Mouse (Mus musculus): Measurements from ENCODE around the gene Exosc2.
A peak's percentile ranks its signal among the peaks of the same experiment; 100 is the strongest.
"Not testable (repeated sequence)": the region's sequence is repeated elsewhere in the genome, so short reads cannot be mapped to it uniquely, and the experiment has no call there.

Exosc2 gene

DNA sequence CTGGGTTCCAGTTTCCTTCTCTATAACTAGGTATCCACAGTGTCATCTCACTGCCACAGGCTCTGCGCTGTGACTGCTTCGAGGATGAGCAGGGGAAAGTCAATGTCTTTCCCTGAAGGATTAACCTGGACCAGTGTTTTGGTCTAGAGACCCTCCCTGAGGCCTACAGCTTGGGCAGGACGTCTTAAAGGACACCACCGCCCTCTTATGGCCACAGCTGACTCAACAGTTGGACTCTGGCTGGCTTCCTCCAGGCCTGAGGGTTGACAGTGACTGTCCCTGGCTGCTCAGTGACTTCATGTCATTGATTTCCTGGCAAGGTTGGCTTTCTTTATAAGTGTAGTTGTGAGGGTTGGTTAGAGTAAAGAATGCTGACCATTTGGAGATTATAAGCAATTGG lies 3.2 kb upstream of the Exosc2 start:
- DNase-seq (ENCODE audit: low read depth, low spot score) = peak; percentile 59

DNA sequence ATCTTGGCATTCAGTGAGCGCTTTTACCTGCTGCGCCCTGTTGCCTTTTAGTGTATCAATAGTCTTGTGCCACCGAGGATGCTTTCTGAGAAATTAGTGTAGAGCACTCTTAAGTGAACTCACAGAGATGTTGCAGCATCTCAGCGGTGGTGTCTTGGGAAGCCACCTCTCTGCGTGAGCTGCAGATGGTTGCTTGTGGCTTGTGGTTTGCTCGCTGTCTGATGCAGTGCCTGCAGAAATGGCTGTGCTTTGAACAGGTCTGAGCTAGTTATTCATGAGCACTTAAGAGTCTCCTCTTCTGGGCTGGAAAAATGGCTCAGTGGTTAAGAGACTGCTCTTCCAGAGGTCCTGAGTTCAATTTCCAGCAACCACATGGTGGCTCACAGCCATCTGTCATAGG lies 8.1 kb downstream of the Exosc2 start:
- DNase-seq (ENCODE audit: low read depth, low spot score) = no peak

DNA sequence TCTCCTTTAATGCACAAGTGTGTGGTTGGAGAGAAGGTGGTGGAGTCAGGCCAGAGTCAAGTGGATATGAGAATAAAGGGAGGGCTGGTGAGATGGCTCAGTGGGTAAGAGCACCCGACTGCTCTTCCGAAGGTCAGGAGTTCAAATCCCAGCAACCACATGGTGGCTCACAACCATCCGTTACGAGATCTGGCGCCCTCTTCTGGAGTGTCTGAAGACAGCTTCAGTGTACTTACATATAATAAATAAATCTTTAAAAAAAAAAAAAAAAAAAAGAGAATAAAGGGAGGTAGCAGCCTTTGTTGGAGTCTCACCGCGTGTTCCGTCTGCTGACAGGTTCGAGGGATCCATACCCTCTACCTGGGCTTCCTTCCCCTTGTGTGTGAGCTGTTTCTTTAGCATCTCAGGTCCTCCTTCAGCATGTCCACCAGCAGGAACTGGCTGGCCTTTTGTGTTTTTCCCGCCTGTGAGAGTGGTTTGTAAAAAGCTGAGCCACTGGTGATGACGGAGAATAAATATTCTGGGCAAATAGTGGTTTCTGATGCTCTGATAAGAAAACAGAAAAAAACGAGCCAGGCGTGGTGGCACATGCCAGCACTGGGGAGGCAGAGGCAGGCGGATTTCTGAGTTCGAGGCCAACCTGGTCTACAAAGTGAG lies 10.7 kb downstream of the Exosc2 start:
- DNase-seq (ENCODE audit: low read depth, low spot score) = not testable (repeated sequence)

DNA sequence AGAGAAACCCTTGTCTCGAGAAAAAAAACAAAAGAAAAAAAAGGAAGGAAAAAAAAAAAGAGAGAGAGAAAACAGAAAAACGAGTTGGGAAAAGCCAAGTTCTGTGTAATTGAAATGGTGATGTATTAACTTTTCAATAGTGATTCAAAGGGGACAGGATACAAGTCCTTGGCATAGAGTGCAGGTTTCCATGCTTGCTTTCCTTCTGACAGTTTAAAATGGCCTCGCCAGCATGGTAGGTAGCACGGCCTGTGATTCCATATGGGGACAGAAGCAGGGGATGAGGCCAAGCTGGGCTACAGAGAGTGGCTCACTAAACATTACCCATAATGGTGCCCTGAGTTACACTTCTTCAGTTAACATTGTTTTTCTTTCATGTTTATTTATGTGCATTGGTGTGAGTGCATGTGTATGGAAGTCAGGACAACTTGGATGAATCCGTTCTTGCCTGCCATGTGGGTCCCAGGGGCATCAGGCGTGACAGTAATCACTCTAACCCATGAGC lies 11.3 kb downstream of the Exosc2 start:
- DNase-seq (ENCODE audit: low read depth, low spot score) = no peak

DNA sequence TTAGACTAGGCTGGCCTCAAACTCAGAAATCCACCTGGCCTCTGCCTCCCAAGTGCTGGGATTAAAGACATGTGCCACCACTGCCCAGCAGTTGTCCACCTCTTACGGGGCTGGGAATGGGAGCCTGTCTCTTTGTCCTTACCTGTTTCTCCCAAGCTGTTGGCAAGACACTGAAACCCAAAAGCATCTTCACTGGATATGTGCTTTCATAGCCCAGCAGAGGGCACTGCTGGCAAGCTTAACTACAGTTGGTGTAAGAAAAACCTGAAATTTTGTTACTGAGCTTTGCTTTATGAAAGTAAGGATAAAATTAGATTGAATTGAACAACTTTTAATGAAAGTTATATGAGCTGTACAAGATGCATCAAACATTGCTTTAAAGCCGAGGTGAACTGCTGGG lies 13.2 kb downstream of the Exosc2 start:
- peak; percentile 67 for DNase-seq (ENCODE audit: low read depth, low spot score)

DNA sequence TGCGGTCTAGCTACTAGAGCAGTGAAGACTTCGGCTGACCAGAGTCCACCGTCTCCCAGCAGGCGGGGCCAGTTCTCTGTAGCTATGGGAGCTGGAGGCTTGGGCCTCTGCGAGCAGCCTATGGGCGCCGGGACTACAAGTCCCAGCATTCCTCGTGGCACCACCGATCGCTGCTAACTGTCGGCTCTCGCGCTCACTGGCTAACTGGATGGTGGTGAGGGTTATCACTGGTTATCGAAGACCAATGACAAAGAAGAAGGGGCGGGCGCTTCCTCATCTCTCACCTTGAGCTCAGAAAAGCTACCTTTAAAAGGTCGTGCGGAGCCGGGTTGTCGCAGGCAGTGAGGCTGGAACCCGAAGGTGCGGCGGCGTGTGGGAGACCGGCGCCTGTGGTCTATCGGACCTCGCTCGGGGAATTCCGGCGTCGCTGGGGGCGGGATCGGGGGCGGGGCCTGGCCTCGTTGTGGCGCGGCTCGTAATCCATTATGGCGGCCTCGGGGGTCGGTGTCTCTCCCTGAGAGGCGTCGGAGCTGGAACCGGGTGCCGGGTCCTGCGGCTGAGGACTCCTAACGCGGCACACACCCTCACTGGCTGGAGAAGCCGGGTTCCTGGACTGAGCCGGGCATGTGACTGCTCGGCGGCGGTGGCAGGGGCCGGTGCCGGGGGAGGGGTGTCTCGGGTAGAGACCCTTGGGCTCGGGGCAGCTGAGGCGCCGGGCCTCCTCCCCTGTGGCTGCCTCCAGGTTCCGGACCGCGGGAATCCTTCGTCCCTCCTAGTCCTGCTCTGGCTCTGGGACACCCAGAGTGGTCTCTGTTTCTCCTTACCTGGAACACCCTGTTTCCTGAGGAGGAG lies 17.8 kb downstream of the Exosc2 start, which contains the start of gene Abl1:
Abl1 (plus strand) TSS at position 303 of the 852 bp plus-strand sequence.
- DNase-seq (ENCODE audit: low read depth, low spot score) = peak; percentile 96

DNA sequence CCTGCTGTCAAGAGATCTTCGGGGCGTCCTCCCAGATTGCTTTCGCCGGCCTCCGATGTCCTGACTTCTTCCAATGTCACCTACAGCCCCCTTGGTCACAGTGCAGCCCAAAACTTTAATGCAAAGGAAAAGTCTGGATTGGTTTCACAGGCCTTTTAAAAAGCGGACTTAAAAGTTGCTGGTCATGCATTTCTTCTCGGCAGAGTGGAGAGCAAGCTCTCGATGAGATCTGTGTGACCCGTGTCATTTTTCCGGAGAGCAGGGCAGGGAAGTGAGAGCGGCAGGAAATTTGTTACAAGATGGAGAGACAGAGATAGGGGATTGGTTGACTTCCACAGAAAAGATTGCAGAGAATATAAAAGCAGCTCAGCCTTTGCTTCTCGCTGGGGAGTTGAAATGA lies 18.5 kb downstream of the Exosc2 start:
- peak; percentile 52 for DNase-seq (ENCODE audit: low read depth, low spot score)

DNA sequence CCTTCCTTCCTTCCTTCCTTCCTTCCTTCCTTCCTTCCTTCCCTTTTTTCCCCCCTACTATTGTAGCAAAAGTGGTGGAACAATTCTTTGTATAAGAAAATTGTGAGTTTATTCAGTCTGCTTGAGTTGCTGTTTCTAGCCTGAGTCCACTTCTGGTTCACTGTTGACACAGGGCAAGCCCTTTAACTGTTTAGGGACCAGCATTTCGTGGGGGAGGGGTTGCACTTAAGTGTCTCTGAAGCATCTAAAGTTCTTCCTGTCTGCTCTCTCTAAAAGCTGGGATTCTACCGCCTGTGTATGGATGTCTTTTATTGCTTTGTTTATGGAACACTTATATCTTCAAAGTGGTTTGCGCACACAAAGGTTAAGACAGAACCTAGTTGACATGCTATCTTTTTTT lies 19.5 kb downstream of the Exosc2 start:
- peak; percentile 46 for DNase-seq (ENCODE audit: low read depth, low spot score)

DNA sequence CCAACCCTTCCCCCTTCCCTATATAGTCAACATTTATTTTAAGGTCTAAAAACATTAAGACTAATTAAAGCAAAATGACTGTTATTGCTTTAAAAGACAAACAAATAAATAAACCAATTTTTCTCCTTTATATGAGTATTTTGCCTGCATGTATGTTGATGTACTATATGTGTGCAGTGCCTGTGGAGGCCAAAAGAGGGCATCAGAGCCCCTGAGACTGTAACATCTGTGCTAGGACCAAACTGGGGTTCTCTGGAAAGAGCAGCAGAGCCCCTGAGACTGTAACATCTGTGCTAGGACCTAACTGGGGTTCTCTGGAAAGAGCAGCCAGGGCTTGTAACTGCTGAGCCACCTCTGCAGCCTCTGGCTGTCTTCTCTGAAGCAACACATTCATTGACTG lies 27.7 kb downstream of the Exosc2 start:
- peak; percentile 35 for DNase-seq (ENCODE audit: low read depth, low spot score)

DNA sequence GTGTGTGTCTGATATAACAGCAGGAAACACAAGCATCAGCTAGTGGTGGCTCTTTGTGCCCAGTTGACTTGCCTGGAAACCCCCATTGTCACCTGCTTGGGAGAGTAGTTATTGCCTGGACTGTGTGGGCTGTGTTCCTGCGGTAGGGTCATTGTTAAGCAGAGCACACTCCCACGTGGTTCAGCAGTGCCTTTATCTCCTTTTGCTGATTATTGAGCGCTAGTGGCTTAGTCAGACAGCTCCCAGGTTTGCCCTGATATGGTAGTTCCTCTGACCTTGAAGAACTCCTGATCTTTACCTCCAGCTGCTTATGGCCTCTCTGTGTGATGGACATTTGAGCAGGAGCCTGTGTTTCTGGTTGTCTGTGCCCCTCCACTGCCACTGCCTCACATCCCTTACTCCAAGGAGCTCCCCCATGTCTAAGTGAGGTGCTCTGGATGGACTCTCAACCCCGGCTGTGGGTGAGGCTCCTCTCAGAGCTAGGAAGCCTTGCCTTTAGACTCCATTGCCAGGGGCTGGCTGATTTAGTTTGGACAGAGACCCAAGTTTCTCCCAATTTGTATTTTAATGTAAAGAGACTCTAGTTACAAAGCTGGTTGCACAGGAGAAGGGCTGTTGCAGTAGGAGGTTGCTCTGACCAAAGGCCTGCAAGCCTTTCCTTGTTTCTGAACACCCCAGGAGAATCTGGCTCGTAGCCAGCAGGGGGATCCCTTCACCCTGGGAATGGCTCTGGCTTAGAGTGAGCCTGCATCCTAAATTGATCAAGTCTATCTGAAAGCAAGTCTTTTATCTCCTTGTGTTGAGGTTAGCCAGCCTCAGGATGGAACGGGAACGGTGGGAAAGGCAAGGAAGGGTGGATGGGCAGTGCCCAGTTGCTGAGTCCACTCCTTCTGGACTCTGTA lies 30.3 kb downstream of the Exosc2 start:
- DNase-seq (ENCODE audit: low read depth, low spot score) = no peak

DNA sequence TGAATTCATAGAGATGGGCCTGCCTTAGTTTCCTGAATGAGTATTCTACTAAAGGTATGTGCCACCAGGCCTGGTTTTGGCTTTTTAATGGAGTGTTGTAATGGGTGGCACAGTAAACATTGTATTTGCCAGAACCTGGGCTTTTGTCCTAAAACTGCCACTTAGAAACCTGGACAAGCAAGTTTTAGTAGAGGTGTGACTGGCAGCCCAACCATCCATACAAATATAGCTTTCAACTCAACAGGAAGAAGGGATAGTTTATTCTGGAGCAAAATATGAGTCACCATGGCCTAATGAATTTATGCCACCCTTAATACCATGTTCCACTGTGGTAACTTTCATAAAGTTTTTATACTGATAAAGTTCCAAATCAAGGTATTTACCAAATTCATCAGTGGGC lies 32.7 kb downstream of the Exosc2 start:
- DNase-seq (ENCODE audit: low read depth, low spot score) = no peak

DNA sequence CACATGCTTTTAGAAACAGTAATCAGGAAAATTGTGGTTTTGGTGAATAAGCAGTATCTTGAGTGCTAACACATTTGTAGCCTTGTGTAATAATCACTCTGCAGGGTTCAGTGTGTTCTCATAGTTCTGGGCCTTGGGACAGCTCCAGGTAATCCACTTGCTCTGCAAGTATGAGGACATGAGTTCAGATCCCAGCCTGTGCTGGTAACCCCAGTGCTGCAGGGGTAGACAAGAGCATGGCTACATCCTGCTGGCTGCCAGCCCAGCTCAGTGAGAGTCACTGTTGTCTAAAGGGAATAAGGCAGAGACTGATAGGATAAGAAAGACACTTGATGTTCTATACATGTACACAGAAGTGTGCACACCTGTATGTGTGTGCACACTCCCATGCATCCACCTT lies 35.4 kb downstream of the Exosc2 start:
- no peak for DNase-seq (ENCODE audit: low read depth, low spot score)

DNA sequence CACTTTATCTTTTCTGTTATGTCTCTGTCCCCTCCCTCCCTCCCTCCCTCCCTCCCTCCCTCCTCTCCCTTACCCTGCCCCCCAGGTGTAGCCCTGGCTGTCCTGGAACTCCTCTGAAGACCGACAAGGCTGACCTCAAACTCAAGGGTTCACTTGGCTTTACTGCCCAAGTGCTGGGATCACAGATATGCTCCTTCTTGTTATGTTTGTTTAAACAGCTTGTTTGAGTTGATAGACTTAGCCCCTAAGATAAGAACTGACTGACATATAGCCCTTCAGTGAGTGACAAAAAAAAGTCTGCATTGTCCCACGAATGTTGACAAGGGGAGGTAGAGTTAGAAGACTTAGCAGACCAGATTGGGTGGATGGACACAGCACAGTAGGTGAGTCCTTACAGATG lies 36.0 kb downstream of the Exosc2 start:
- DNase-seq (ENCODE audit: low read depth, low spot score) = no peak

DNA sequence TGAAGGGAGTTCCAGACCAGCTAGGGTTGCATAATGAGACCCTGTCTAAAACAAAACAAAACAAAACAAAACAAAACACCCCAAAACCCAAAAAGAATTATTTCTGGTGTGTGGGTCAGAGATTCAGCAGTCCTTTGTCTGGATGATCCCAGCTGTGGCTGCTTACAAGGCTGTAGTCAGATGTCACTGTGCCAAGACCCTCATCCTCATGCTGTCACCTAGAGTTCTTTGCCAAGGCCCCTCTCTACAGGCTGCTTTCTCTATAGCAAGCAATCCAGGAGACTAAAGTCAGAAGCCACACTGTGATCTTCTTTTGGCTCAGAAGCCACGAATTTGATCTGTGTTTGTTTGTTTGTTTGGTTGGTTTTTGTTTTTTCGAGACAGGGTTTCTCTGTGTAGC lies 42.2 kb downstream of the Exosc2 start:
- DNase-seq (ENCODE audit: low read depth, low spot score) = no peak

DNA sequence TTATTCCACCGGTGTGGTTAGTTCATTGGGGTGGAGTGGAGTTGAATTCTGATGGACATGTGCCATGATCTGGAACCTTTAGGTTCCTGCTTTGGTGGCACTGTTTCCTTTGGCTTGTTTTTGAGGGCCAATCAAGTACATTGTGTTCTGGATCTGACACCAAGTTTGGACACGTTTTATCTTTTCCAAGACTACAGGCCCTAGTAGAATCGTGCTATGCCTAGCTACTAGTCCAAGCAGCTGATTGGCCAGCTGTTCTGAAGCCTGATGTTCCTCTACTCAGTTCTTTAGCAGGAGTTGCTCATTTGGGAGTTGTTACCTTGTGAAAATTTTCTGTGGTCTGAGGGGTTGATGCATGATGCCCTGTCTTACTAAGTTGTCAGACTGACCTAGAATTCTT lies 43.3 kb downstream of the Exosc2 start:
- DNase-seq (ENCODE audit: low read depth, low spot score) = no peak

DNA sequence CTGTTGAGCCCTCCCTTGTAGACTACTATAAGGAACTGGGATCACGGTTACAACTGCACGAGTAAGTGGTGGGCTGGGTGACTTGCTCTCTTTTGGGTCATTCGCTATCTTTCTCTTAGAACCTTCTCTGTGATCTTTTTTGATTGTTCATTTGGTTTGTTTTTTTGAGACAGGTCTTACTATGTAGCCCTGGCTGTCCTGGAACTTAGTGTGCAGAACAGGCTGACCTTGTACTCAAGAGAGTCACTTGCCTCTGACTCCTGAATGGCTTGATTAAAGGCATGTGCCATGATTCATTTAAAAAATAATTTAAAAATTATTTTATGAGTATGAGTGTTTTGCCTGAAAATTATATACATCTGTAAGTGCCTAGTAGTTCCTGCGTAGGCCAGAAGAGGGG lies 44.3 kb downstream of the Exosc2 start:
- no peak for DNase-seq (ENCODE audit: low read depth, low spot score)

DNA sequence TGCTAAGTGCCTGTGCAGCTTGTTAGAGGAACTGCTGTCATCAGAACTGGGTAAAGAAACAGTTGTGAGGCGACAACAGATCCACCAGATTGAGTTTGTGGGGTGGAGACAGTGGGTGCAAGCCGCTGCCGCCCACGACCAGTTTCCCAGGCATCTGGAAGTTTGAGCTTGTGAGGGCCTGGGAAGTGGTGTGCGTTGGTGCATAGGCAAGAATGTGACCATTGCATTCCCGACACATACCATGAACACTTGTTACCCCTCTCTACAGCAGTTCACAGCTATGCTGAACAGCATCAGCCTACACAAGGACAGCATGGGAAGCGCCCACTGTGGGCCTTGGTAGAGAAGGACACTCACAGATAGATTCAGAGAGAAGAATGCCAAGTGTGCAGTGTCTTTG lies 45.5 kb downstream of the Exosc2 start:
- DNase-seq (ENCODE audit: low read depth, low spot score) = no peak

DNA sequence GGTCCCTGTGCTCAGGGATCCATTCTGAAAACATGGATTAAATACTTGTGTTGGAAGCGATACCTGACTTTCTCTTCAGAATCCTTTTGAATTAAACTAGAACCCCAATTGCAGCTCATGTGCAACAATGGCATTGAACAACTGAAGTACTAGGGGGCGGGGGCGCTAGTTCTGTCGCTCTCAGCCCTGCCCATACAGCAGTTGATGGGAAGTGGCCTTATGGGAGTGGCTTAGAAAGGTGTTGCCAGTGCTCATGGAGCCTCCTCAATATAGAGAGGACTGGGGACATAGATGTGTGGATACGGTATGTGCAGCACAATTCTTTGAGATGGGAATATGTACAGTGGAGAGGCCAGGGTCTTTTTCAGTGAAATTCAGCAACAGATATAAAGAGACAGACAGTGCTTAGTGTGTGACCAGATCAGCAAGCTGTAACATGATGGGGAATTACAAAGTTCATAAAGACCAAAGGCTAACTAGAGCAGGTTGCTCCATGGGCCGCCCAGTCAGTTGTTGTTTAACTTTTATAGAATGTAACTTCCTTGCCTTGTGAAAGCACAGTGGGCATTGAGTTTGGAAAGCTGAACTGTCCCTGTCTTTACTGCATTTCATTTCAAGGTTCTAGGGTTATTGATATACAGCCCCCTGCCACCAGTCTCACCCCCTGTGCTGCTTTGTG lies 48.8 kb downstream of the Exosc2 start:
- DNase-seq (ENCODE audit: low read depth, low spot score) = no peak

DNA sequence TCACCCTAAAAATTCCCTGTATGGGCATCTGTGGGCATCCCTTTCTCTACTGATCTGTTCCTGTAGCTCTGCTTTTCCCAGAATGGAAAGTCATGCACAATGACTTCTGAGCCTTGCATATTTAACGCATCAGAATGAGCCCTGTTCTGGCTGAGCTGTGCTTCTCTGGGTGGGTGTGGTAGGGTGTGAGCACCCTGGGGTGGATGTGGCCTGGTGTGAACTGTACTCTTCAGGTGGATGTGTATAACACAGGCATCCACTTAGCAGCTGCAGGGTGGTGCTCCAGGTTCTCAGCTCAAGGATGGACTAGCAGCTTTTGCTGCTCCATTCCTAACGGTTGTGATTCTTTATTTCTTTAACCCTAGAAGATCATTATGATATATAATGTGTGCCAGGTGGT lies 49.4 kb downstream of the Exosc2 start:
- no peak for DNase-seq (ENCODE audit: low read depth, low spot score)

DNA sequence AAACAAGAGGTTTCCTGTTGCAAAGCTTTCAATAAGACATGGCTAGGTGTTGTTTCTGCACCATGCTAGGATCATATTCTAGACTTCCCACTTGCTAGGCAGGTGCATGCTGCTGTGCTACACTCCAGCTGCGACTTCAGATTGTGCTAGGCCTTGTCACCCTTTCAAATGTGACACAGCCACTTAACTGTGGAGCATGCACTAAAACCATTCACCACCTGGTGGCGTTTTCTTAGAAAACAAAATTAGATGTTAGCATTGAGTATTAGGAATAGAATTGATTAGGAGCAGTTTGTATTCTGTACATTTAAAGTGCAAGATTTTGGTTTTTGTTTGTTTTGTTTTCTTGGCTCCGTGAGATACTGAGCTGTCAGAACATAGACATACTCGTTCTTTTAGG lies 50.3 kb downstream of the Exosc2 start:
- DNase-seq (ENCODE audit: low read depth, low spot score) = peak; percentile 21

DNA sequence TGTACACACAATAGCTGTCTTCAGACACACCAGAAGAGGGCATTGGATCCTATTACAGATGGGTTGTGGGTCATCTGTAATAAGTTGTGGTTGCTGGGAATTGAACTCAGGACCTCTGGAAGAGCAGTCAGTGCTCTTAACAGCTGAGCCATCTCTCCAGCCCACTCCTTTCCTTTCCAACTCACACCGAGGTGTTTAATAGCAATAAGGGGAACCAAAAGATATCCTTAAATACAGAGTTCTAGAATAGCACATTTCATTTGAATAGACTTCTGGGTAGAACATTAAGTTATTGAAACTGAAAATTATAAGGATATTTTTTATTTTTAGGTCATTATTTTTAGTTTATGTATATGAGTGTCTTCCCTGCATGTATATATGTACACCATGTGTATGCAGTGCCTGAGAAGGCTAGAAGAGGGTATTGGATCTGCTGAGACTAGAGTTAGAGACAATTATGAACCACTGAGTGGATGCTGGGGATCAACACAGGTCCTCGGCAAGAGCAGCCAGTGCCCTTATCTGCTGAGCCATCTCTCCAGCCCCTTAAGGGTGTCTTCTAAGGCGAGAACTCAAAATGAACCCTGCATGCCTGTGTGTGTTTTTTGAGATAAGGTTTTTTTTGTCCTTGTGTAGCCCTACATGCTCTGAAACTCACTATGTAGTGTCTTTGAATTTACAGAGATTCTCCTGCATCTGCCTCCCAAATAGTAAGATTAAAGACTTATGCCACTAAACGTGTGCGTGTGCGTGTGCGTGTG lies 54.4 kb downstream of the Exosc2 start:
- no peak for DNase-seq (ENCODE audit: low read depth, low spot score)
